Mouse (Mus musculus): ENCODE measurements around the gene Tiam1. TPM values are rescaled to one million over a fixed set of nuclear protein-coding genes. Genes with fewer than 3 reads are reported as not detected.
A peak's percentile ranks its signal among the peaks of the same experiment; 100 is the strongest.

Tiam1 gene
- total RNA-seq, 2 experiments from 2014 or later = 68.6 to 76.1 TPM

GRCm38 (mm10) chr16:89763812-89764211 lies 379.8 kb downstream of the Tiam1 start:
- peak; percentile 91 for ATAC-seq (replicated peaks; ENCODE audit: poor library complexity, severe bottlenecking)

GRCm38 (mm10) chr16:89762523-89762922 lies 381.0 kb downstream of the Tiam1 start:
- no peak for ATAC-seq (replicated peaks; ENCODE audit: poor library complexity, severe bottlenecking)

GRCm38 (mm10) chr16:89762096-89762495 lies 381.5 kb downstream of the Tiam1 start:
- ATAC-seq (replicated peaks; ENCODE audit: poor library complexity, severe bottlenecking) = no peak

- ATAC-seq (replicated peaks; ENCODE audit: poor library complexity, severe bottlenecking) = no peak
Measured at GRCm38 (mm10) chr16:89757384-89757783, 386.2 kb downstream of the Tiam1 start.

- no peak for ATAC-seq (replicated peaks; ENCODE audit: poor library complexity, severe bottlenecking)
Measured at GRCm38 (mm10) chr16:89754709-89755108, 388.9 kb downstream of the Tiam1 start.

- no peak for ATAC-seq (replicated peaks; ENCODE audit: poor library complexity, severe bottlenecking)
Measured at GRCm38 (mm10) chr16:89747864-89748263, 395.7 kb downstream of the Tiam1 start.

GRCm38 (mm10) chr16:89739559-89739958 lies 404.0 kb downstream of the Tiam1 start:
- no peak for ATAC-seq (replicated peaks; ENCODE audit: poor library complexity, severe bottlenecking)

- ATAC-seq (replicated peaks; ENCODE audit: poor library complexity, severe bottlenecking) = no peak
Measured at GRCm38 (mm10) chr16:89738963-89739362, 404.6 kb downstream of the Tiam1 start.

Other genes starting within 250 kb of the Tiam1 start
- gene Sod1, start 77.0 kb upstream of the Tiam1 start, total RNA-seq (2014; fragmentation: Nextera tagmentation) = 616 and 651 TPM in 2 replicates
- gene Sod1, start 77.0 kb upstream of the Tiam1 start, total RNA-seq (2017) = 639 and 762 TPM in 2 replicates
- 44.8 and 87.8 TPM in 2 replicates for gene Scaf4, start 140.7 kb upstream of the Tiam1 start, total RNA-seq (2014; fragmentation: Nextera tagmentation)
- gene Scaf4, start 140.7 kb upstream of the Tiam1 start, total RNA-seq (2017) = 27.0 and 31.3 TPM in 2 replicates
- gene Hunk, start 242.2 kb upstream of the Tiam1 start, total RNA-seq (2014; fragmentation: Nextera tagmentation) = not detected in 2 replicates
- not detected in 2 replicates for gene Hunk, start 242.2 kb upstream of the Tiam1 start, total RNA-seq (2017)

All from granulocyte monocyte progenitor cell, adult 5-6 weeks (primary cell).